ENCODE assay signal across 9 mouse cellular contexts in the genomic region with DNA sequence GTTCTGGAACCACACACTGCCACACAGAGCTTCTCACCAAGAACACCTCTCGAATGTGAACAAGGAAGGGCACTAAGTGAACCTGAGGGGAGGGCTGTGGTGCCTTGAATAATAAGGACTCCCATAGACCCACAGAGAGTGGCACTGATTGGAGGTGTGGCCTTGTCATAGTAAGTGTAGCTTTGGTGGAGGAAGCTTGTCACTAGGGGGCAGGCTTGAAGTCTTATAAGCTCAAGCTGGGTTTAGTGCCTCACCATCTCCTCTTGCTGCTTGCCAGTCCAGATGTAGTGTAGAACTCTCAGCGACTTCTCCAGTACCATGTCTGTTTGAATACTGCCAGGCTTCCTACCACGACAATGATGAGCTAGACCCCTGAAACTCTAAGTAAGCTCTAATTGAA. TPM values are rescaled to one million over a fixed set of nuclear protein-coding genes. Genes with fewer than 3 reads are reported as not detected.
DNase-seq lines count a peak whose midpoint lies in the region; ATAC-seq and TF ChIP-seq lines count a peak whose summit lies in the region.
"Had no signal": no experiment of that assay in that cellular context is flagged by ENCODE, and none has a peak within 500 bp of the region (broad histone marks: within the 10 kb centered on the region; RNA-seq: fewer than 3 reads in every experiment).

No protein-coding gene starts in this region.

- H3K4me3 ChIP-seq in kidney, embryonic 14.5 days (ENCODE audit: low read length): no peak overlapping the region
- H3K4me3 ChIP-seq in left cerebral cortex, adult 2 months: no peak overlapping the region
- no peak overlapping the region for H3K4me3 ChIP-seq in midbrain, embryonic 10.5 days
- H3K4me3 ChIP-seq: stomach, embryonic 15.5 days had no signal

- no peaks in the 10 kb centered on the region for H3K27me3 ChIP-seq in kidney, embryonic 14.5 days (ENCODE audit: control insufficient read depth, insufficient read depth, low read length)
- H3K27me3 ChIP-seq in Patski: peaks cover 34% of the 10 kb centered on the region
- H3K27me3 ChIP-seq in midbrain, embryonic 10.5 days (ENCODE audit: low read depth, poor library complexity, severe bottlenecking): no peaks in the 10 kb centered on the region
- H3K27me3 ChIP-seq: stomach, embryonic 15.5 days had no signal

- peak; percentile 27 for DNase-seq in kidney, adult 18-20 months
- DNase-seq in Patski (ENCODE audit: low read depth, low spot score): no peak
- peak; percentile 68 for DNase-seq in brain, adult 2 months (ENCODE audit: low read depth, low spot score)
- peak; percentile 13 to 21 for DNase-seq in left cerebral cortex, adult 2 months (ENCODE audit: extremely low spot score in 1 of 2, low spot score in 2 of 2)
- DNase-seq in midbrain, embryonic 10.5 days (ENCODE audit: low spot score): no peak
- no peak for DNase-seq in urinary bladder, postnatal 4 days (ENCODE audit: low spot score in 2 of 2)
- DNase-seq in Muller cell, postnatal 12 days (ENCODE audit: inconsistent ontology term): no peak

- CTCF ChIA-PET in Patski (lab: Charles Lee): interaction anchor here (2.2 kb wide), 1 partner anchor 13 kb away, joined by 4 read pairs; no protein-coding TSS in a partner anchor

- no peaks in the 10 kb centered on the region for H3K9me3 ChIP-seq in kidney, embryonic 14.5 days (ENCODE audit: control insufficient read depth, low read length)
- H3K9me3 ChIP-seq in midbrain, embryonic 10.5 days (replicated peaks): no peaks in the 10 kb centered on the region
- H3K9me3 ChIP-seq: stomach, embryonic 15.5 days had no signal

- no peak overlapping the region for H3K4me2 ChIP-seq in kidney, embryonic 14.5 days (replicated peaks; ENCODE audit: low read depth, low read length)
- H3K4me2 ChIP-seq: stomach, embryonic 15.5 days had no signal

- H3K36me3 ChIP-seq in kidney, embryonic 14.5 days (ENCODE audit: control insufficient read depth, insufficient read depth, low read length): no peaks in the 10 kb centered on the region
- no peaks in the 10 kb centered on the region for H3K36me3 ChIP-seq in midbrain, embryonic 10.5 days
- H3K36me3 ChIP-seq: stomach, embryonic 15.5 days had no signal

- 73% methylated on average over 3 of the region's 3 CpGs for WGBS in kidney, embryonic 14.5 days
- 70% methylated on average over 3 of the region's 3 CpGs for WGBS in midbrain, embryonic 10.5 days

- no peaks in the 10 kb centered on the region for H3K4me1 ChIP-seq in kidney, embryonic 14.5 days (ENCODE audit: control insufficient read depth, insufficient read depth, low read length)
- no peaks in the 10 kb centered on the region for H3K4me1 ChIP-seq in midbrain, embryonic 10.5 days
- H3K4me1 ChIP-seq: stomach, embryonic 15.5 days had no signal

- POLR2A ChIA-PET in Patski (lab: Charles Lee): no interaction called here

- ATAC-seq in kidney, embryonic 14.5 days (ENCODE audit: low FRiP score, low TSS enrichment): no peak
- ATAC-seq in Patski: no peak

- TF ChIP-seq CTCF in Patski (IDR thresholded peaks at IDR 0.05): peak; percentile 17
- TF ChIP-seq CTCF in left cerebral cortex, adult 2 months (IDR thresholded peaks at IDR 0.05): peak; percentile 48

- intact Hi-C loops in left cerebral cortex, adult 2 months (cut with DNase I): loop anchor here (5.0 kb wide), 1 partner anchor 435 kb away; no protein-coding TSS in a partner anchor

- H3K27ac ChIP-seq in kidney, embryonic 14.5 days (ENCODE audit: low read depth, low read length): no peak overlapping the region
- H3K27ac ChIP-seq in left cerebral cortex, adult 2 months: no peak overlapping the region
- no peak overlapping the region for H3K27ac ChIP-seq in midbrain, embryonic 10.5 days (replicated peaks)
- H3K27ac ChIP-seq: stomach, embryonic 15.5 days had no signal

- in situ Hi-C loops in Patski (cut with MboI; ENCODE audit: low pct_unique_long_range_greater_than_20kb): no loop called here

- no peak overlapping the region for H3K9ac ChIP-seq in kidney, embryonic 14.5 days (ENCODE audit: low read depth, low read length)
- H3K9ac ChIP-seq: stomach, embryonic 15.5 days had no signal

RNA-seq across cellular contexts. Expression of a gene that starts 9.7 kb away (rescaled TPM):
- polyA plus RNA-seq in kidney, embryonic 14.5 days (2014; fragmentation: Nextera tagmentation; extraction: Ambion mirVana): not detected in 2 replicates
- polyA plus RNA-seq in Patski (2021): not detected
- total RNA-seq in left cerebral cortex, adult 2 months (2021): under 1 TPM; 0.41 to 0.61 TPM
- not detected in 2 replicates for polyA plus RNA-seq in midbrain, embryonic 10.5 days (2016; fragmentation: Nextera tagmentation; extraction: Ambion mirVana)
- polyA plus RNA-seq: stomach, embryonic 15.5 days had no signal

Comparison
In these comparisons a context has a peak if more than half of its experiments do, and no peak if none do; other contexts are left out.
1. DNase-seq: peak in kidney, adult 18-20 months (single experiment), brain, adult 2 months (single experiment) and left cerebral cortex, adult 2 months (2 of 2); none in Patski (single experiment), midbrain, embryonic 10.5 days (single experiment), urinary bladder, postnatal 4 days (0 of 2) and Muller cell, postnatal 12 days (single experiment).